Mouse (Mus musculus) kidney, adult 2 months (tissue): ENCODE data around the gene Bora.

ENCODE experiments used
- CTCF ChIP-seq: fragments of 200-500 bp; conservative IDR thresholded peaks from 2 replicates; pipeline ENCODE4 v1.5.1; 2011; ENCODE audit warnings: low read depth, mild to moderate bottlenecking, control low read depth, low read length, moderate library complexity, mixed read lengths; ENCODE audit not compliant: insufficient read depth, insufficient read length
- POLR2A ChIP-seq: fragments of 200-500 bp; IDR thresholded peaks from one replicate; pipeline ENCODE4 v1.6.1; 2011; ENCODE audit warnings: low read depth, low read length, control low read depth

DNA sequence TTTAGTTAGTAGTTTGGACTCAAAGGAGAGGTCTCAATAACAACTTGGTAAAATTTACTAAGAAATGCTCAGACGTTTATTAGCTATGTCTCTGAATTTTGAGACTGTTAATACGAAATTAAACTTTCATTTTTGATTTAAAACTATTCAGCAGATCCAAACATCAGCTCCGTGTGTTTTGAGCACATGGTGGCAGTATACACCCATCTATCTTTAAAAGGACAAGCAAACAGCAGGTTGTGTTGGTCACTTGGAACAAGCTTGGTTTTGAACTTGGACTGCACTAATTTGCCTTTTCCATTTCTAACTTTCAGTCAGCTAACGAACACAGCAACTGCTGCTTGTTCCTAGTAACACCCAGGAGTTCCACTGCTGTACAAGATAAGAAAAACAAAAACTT, 71.6 kb downstream of the Bora start:
- TF ChIP-seq CTCF = no peak
- TF ChIP-seq POLR2A = no peak
